Mouse (Mus musculus): Measurements from ENCODE around the gene Amph. TPM values are rescaled to one million over a fixed set of nuclear protein-coding genes. Genes with fewer than 3 reads are reported as not detected.

Gene Amph
- polyA plus RNA-seq (2014; fragmentation: Illumina TruSeq; extraction: RNeasy Lipid Tissue Mini Kit (QIAGEN cat#74804); ENCODE audit: low replicate concordance), result 0.19 TPM

DNA sequence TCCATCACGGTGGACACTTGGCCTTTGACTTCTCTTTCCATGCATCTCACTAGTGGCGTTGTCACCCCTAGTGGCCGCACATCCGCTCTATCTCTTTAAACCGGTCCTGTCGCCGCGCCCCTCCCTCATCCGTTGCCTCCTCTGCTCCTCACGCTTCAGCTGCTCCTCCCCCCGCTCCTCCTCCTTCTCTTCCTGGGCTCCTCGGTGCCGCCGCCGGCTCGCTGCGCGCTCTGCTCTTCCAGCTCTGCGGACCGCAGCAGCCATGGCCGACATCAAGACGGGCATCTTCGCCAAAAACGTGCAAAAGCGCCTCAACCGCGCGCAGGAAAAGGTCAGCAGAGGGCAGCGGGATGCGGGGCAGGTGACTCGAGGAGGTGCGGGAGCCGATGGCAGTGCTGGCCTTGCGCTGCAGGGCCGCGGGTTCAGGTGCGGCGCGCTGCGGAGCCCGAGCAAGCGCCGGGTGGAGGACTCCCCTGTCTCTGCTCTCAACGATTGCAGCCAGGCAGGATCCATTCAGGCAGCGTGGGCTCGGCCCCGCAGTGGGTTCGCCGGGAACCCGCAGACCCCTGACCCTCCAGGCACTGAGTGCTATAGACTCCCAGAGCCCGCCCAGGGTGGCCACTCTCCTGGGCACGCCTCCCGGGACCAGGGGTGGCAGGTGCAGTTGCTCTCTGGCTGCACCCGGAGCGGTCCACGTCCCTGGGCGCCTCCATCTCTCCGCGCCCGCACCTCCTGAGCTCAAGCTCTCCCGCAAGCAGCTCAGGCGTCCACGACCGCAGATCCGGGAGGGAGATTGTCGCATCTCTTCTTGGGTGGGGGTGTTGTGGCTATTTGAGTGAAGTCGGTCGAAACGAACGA is at the start of gene Amph:
TSS of gene Amph (plus strand) at position 35 of the 858 bp plus-strand sequence.

Other genes with a start within 250 kb of the Amph start
- gene Vps41, start 230.9 kb upstream of the Amph start, polyA plus RNA-seq (2014; fragmentation: Illumina TruSeq; extraction: RNeasy Lipid Tissue Mini Kit (QIAGEN cat#74804); ENCODE audit: low replicate concordance), result 93.8 TPM